Mouse (Mus musculus) stomach, embryonic 14.5 days (tissue): ENCODE results near the gene Hvcn1. TPM values are rescaled to one million over a fixed set of nuclear protein-coding genes. Genes with fewer than 3 reads are reported as not detected.

Experiments
- ATAC-seq: fragments of 200-750 bp; cut with Nextera tagmentation; 2 replicates; pipeline ENCODE4 v1.8.0; 2017; ENCODE audit warnings: low read depth, moderate TSS enrichment; ENCODE audit not compliant: insufficient number of reproducible peaks, insufficient read depth, low FRiP score
- H3K27ac ChIP-seq: fragments of 300-500 bp; sonication (generic); 2 replicates; pipeline ENCODE4 v1.5.1; 2014; ENCODE audit warnings: mild to moderate bottlenecking, low read length, moderate library complexity, mixed read lengths
- H3K27me3 ChIP-seq: fragments of 300-500 bp; sonication (generic); 2 replicates; pipeline ENCODE4 v1.6.1; 2014; ENCODE audit warnings: low read length, control low read depth, mixed read lengths; ENCODE audit not compliant: control insufficient read depth, insufficient read depth
- H3K36me3 ChIP-seq: fragments of 300-500 bp; sonication (generic); 2 replicates; pipeline ENCODE4 v1.6.1; 2014; ENCODE audit warnings: mild to moderate bottlenecking, control low read depth, low read length, moderate library complexity, mixed read lengths; ENCODE audit not compliant: control insufficient read depth, insufficient read depth
- H3K4me1 ChIP-seq: fragments of 300-500 bp; sonication (generic); 2 replicates; pipeline ENCODE4 v1.6.1; 2014; ENCODE audit warnings: low read length, control low read depth, mixed read lengths; ENCODE audit not compliant: control insufficient read depth, insufficient read depth
- H3K4me2 ChIP-seq: fragments of 300-500 bp; sonication (generic); replicated peaks from 2 replicates; pipeline ENCODE4 v1.6.1; 2014; ENCODE audit warnings: low read depth, low read length, control low read depth
- H3K4me3 ChIP-seq: fragments of 300-500 bp; sonication (generic); 2 replicates; pipeline ENCODE4 v1.5.1; 2014; ENCODE audit warnings: low read depth, low read length, control low read depth
- H3K9ac ChIP-seq: fragments of 300-500 bp; sonication (generic); replicated peaks from 2 replicates; pipeline ENCODE4 v1.6.1; 2014; ENCODE audit warnings: low read depth, mild to moderate bottlenecking, control low read depth, low read length, moderate library complexity, mixed read lengths
- H3K9me3 ChIP-seq: fragments of 300-500 bp; sonication (generic); 2 replicates; pipeline ENCODE4 v1.6.1; 2016; ENCODE audit warnings: low read depth, low read length, control low read depth; ENCODE audit not compliant: control insufficient read depth
- WGBS: fragments of 180-500 bp; shearing (Covaris S2); extraction: QIAGEN DNeasy Blood & Tissue Kit; methylation state at CpG from one replicate; pipeline ENCODE4 v1.1.7; 2014; 5-methylcytosine and 5-hydroxymethylcytosine counted together
- polyA plus RNA-seq: library from polyadenylated mRNA; unstranded; fragments of >200 nt; fragmentation: Nextera tagmentation; extraction: Ambion mirVana; gene quantifications from 2 replicates; pipeline ENCODE4 v1.2.1, GENCODE M21; 2014

The Hvcn1 gene
- polyA plus RNA-seq, 1 experiment from 2014 or later, result 6.2 TPM

DNA sequence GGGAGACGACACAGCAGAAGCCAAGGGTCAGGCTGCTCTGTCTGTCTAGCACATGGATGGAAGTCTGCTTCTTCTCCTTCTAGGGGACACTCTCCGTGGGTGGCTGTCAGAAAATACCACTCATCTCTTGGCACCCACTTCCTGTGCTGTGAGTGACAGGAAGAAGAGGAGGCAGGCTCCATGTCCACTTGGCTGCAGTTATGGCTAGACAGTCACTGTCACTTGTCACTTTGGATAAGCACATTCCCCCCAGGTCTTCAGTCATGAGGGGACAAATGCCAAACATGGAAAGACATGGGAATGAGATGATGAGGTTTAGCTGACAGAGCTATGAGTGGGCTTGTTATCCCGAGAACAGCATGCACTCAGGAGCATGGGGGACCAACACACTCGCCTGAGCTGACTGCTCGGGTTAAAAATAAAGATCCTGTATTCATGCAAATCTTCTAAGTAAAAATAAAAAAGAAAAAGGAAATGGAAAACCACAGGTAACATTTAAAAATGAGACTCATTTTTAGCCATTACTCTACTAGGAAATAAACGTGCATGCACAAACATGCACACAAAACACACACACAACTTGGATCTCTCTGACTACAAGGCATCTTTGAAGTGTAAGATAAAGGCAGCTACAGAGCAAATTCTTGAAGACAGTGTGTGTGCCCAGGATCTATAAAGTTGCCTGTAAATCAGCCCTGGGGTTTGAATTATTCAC lies 51.6 kb downstream of the Hvcn1 start:
- H3K36me3 ChIP-seq, result peaks cover 34% of the 10 kb centered on the region

DNA sequence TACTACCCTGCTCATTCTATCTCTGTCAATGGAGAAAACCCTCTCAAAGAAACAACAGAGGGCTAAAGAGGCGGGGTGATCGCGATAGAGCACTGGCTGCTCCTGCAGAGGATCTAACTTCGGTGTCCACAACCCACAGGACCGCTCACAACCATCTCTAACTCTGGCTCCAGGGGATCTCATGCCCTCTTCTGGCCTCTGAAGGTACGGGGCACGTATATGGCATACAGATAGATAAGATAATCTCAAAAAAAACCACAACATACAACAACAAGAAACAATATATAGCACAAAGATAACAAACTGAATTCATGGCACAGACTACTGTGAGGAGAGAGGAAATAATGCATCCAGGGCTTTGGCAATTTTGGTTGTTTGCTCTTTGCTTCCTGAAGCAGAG lies 55.5 kb downstream of the Hvcn1 start:
- WGBS, result 57% methylated on average over 7 of the region's 7 CpGs
- Histone ChIP-seq H3K4me3 (no peak overlapping the region), H3K27ac (no peak overlapping the region), H3K36me3 (peaks cover 12% of the 10 kb centered on the region), H3K4me1 (0 out of 2 replicates have a peak, but pooled peaks cover 4% of the 10 kb centered on the region), H3K4me2 (no peak overlapping the region), H3K9me3 (no peaks in the 10 kb centered on the region), H3K9ac (no peak overlapping the region), H3K27me3 (no peaks in the 10 kb centered on the region)
- ATAC-seq, result no peak

More for the DNA sequence above, 51.6 kb downstream of the Hvcn1 start:
- H3K4me1 ChIP-seq, result no peaks in the 10 kb centered on the region
- no peak for ATAC-seq
- H3K27ac ChIP-seq, result no peak overlapping the region
- H3K4me3 ChIP-seq, result no peak overlapping the region
- H3K4me2 ChIP-seq, result no peak overlapping the region
- no peaks in the 10 kb centered on the region for H3K27me3 ChIP-seq
- WGBS, result 80% methylated on average over 6 of the region's 6 CpGs
- H3K9me3 ChIP-seq, result no peaks in the 10 kb centered on the region
- H3K9ac ChIP-seq, result no peak overlapping the region

GRCm38 (mm10) chr5:122263933-122264905 lies 57.6 kb downstream of the Hvcn1 start, which contains the start of gene Tctn1:
Tctn1 (minus strand) TSS chr5:122264460.
- 1% methylated on average over 49 of the region's 49 CpGs for WGBS
- Histone ChIP-seq H3K27ac (0 out of 2 replicates have a peak within 1 kb of the TSS, but pooled peaks have one; percentile 39), H3K9ac (peak within 1 kb of the TSS; percentile 81), H3K4me2 (peak within 1 kb of the TSS; percentile 73), H3K27me3 (no peaks in the 10 kb centered on the region), H3K4me3 (peak within 1 kb of the TSS; percentile 84), H3K4me1 (0 out of 2 replicates have a peak, but pooled peaks cover 4% of the 10 kb centered on the region), H3K9me3 (no peaks in the 10 kb centered on the region), H3K36me3 (no peaks in the 10 kb centered on the region; the same call in 1 of the 2 replicates)
- peak; percentile 97 for ATAC-seq

- Histone ChIP-seq H3K27ac (no peak overlapping the region), H3K4me1 (0 out of 2 replicates have a peak, but pooled peaks cover 4% of the 10 kb centered on the region), H3K27me3 (no peaks in the 10 kb centered on the region), H3K36me3 (no peaks in the 10 kb centered on the region; the same call in 1 of the 2 replicates), H3K9me3 (no peaks in the 10 kb centered on the region), H3K4me2 (no peak overlapping the region), H3K4me3 (no peak overlapping the region), H3K9ac (no peak overlapping the region)
- WGBS, result 72% methylated on average over 3 of the region's 3 CpGs
- ATAC-seq, result no peak
These were observed 58.6 kb downstream of the Hvcn1 start for GRCm38 (mm10) chr5:122265187-122265586.

DNA sequence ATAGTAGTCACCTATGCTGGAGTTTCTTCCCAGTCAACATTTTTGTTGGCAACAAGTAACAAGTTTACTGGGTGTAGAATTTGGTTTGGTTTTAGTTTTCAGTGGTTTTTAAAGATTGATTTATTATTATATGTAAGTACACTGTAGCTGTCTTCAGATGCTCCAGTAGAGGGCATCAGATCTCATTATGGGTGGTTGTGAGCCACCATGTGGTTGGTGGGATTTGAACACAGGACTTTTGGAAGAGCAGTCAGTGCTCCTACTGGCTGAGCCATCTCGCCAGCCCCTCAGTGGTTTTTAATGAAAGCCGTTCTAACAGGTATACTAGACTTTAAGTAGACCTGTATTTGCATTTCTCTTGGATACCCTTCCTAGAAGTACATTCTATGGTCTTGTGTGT lies 59.3 kb downstream of the Hvcn1 start:
- whole genome bisulfite sequencing, result 95% methylated on average over 2 of the region's 2 CpGs
- no peak overlapping the region for H3K4me2 ChIP-seq
- no peaks in the 10 kb centered on the region for H3K9me3 ChIP-seq
- no peak overlapping the region for H3K9ac ChIP-seq
- no peaks in the 10 kb centered on the region for H3K27me3 ChIP-seq
- 0 out of 2 replicates have a peak, but pooled peaks cover 4% of the 10 kb centered on the region for H3K4me1 ChIP-seq
- H3K27ac ChIP-seq, result no peak overlapping the region
- no peaks in the 10 kb centered on the region for H3K36me3 ChIP-seq
- no peak for ATAC-seq
- no peak overlapping the region for H3K4me3 ChIP-seq

DNA sequence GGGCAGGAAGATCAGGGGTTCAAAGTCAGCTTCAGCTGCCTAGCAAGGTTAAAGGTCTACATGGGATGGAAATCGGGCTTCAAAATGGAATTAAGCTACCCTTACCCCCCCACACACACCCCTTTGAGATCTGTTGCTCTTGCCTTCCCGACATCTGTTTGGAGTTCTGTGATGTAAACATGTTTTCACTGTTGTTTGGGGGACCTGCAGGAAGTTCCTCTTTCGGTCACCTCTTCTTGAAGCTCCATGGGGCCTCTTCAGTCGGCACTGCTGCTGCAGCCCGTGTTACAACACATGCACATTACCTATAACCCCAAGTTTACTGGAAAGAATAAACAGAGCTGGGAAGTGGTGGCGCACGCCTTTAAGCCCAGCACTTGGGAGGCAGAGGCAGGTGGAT lies 60.5 kb downstream of the Hvcn1 start:
- Histone ChIP-seq H3K9me3 (no peaks in the 10 kb centered on the region), H3K9ac (no peak overlapping the region), H3K4me1 (0 out of 2 replicates have a peak, but pooled peaks cover 4% of the 10 kb centered on the region), H3K4me2 (no peak overlapping the region), H3K4me3 (no peak overlapping the region), H3K36me3 (no peaks in the 10 kb centered on the region), H3K27me3 (no peaks in the 10 kb centered on the region), H3K27ac (no peak overlapping the region)
- 74% methylated on average over 7 of the region's 7 CpGs for WGBS
- ATAC-seq, result no peak

DNA sequence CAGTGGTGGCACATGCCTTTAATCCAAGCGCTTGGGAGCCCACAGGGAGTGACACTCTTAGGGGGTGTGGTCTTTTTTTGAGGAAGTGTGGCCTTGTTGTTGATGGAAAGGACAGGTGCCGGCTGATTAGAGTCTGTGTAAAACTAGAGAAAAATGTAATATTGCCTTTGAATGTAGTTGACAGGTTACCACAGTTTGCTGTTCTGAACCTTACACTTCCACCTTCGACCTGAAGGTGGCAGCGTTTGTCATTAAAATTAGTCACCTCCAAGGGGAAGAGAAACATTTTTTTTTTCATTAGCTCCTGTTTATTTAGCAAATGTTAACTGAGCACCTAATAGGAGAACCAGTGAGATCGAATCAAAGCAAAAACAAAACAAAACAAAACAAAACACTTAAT lies 61.3 kb downstream of the Hvcn1 start:
- Histone ChIP-seq H3K27ac (no peak overlapping the region), H3K4me2 (no peak overlapping the region), H3K4me3 (no peak overlapping the region), H3K9ac (no peak overlapping the region), H3K4me1 (0 out of 2 replicates have a peak, but pooled peaks cover 4% of the 10 kb centered on the region), H3K36me3 (no peaks in the 10 kb centered on the region), H3K9me3 (no peaks in the 10 kb centered on the region), H3K27me3 (no peaks in the 10 kb centered on the region)
- ATAC-seq, result no peak
- WGBS, result 26% methylated on average over 5 of the region's 5 CpGs

- no peaks in the 10 kb centered on the region for H3K27me3 ChIP-seq
- H3K36me3 ChIP-seq, result no peaks in the 10 kb centered on the region
- no peak overlapping the region for H3K4me3 ChIP-seq
- H3K9me3 ChIP-seq, result no peaks in the 10 kb centered on the region
- no peak overlapping the region for H3K27ac ChIP-seq
- no peak overlapping the region for H3K9ac ChIP-seq
- no peaks in the 10 kb centered on the region for H3K4me1 ChIP-seq
- WGBS, result 43% methylated on average over 12 of the region's 12 CpGs
- no peak overlapping the region for H3K4me2 ChIP-seq
- peak; percentile 30; the same call in 1 of the 2 replicates for ATAC-seq
These were observed 62.4 kb downstream of the Hvcn1 start for GRCm38 (mm10) chr5:122268858-122269604.
